ENCODE assay signal across 7 mouse cellular contexts in the genomic region with DNA sequence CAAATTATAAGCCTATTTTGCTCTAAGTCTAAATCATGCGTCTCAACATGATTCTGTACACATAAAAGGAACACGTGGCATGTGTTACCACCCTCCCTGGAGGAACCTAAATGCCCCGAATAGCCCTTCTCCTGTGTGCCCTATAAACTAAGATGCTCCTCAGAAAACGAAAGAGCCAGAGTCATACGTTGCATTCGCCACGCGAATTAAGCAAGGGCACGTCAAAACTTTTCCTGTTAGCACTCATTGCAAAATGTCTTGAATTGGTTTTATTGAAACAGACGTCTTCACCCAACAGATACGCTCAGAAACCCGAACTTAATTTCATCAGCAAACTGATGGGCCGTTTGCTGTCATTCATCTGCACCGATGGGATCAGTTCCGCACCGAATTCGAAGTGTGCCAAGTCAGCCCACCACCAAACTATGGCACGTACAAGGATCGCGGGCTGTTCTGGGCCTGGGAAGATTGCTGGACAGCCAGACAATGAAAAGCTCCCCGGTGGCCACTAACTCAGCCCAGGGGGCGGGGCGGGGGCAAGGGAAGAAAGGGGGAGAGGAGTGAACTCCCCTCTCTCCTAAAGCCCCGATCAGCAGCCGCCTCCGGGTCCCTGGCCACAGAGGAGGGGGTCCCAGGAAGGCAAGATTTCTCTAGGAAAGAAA. TPM values are rescaled to one million over a fixed set of nuclear protein-coding genes. Genes with fewer than 3 reads are reported as not detected.
DNase-seq lines count a peak whose midpoint lies in the region; ATAC-seq and TF ChIP-seq lines count a peak whose summit lies in the region.

No protein-coding gene starts in this region.

- no peaks in the 10 kb centered on the region for H3K36me3 ChIP-seq in E14TG2a.4 (ENCODE audit: insufficient read depth, low read length)
- no peaks in the 10 kb centered on the region for H3K36me3 ChIP-seq in forebrain, embryonic 13.5 days (ENCODE audit: poor library complexity, severe bottlenecking)
- H3K36me3 ChIP-seq in hindbrain, postnatal 0 days (ENCODE audit: insufficient read depth, low read length) = no peaks in the 10 kb centered on the region
- H3K36me3 ChIP-seq in liver, postnatal 0 days (replicated peaks; ENCODE audit: insufficient read depth, low read length) = no peaks in the 10 kb centered on the region
- H3K36me3 ChIP-seq in splenic B cell, adult 2 months (ENCODE audit: control insufficient read depth, insufficient read depth, low read length, poor library complexity, severe bottlenecking) = no peaks in the 10 kb centered on the region

- TF ChIP-seq CTCF in E14TG2a.4 (conservative IDR thresholded peaks at IDR 0.05; ENCODE audit: low read length) = no peak
- TF ChIP-seq CTCF in hindbrain, postnatal 0 days (IDR thresholded peaks at IDR 0.05; ENCODE audit: low read depth) = no peak
- TF ChIP-seq CTCF in liver, postnatal 0 days (IDR thresholded peaks at IDR 0.05; ENCODE audit: low read depth) = no peak

- peaks cover 42% of the 10 kb centered on the region for H3K4me1 ChIP-seq in E14TG2a.4 (replicated peaks; ENCODE audit: low read depth, low read length)
- peaks cover 39% of the 10 kb centered on the region for H3K4me1 ChIP-seq in forebrain, embryonic 13.5 days
- peaks cover 3% of the 10 kb centered on the region; the same call in 1 of the 2 replicates for H3K4me1 ChIP-seq in hindbrain, postnatal 0 days (ENCODE audit: insufficient read depth, low read length)
- H3K4me1 ChIP-seq in liver, postnatal 0 days (ENCODE audit: insufficient read depth) = peaks cover 4% of the 10 kb centered on the region

- under 1% methylated on average over 26 of the region's 26 CpGs for WGBS in forebrain, embryonic 13.5 days
- WGBS in hindbrain, postnatal 0 days = under 1% methylated on average over 24 of the region's 26 CpGs
- 2% methylated on average over 26 of the region's 26 CpGs for WGBS in liver, postnatal 0 days (ENCODE audit: insufficient replicate concordance)

- peak; percentile 16; the same call in 1 of the 2 replicates for ATAC-seq in forebrain, embryonic 13.5 days
- peak; percentile 30; the same call in 1 of the 2 replicates for ATAC-seq in hindbrain, postnatal 0 days
- ATAC-seq in liver, postnatal 0 days = no peak

- no peaks in the 10 kb centered on the region for H3K9me3 ChIP-seq in E14TG2a.4 (ENCODE audit: low read length)
- no peaks in the 10 kb centered on the region for H3K9me3 ChIP-seq in forebrain, embryonic 13.5 days (replicated peaks)
- no peaks in the 10 kb centered on the region for H3K9me3 ChIP-seq in hindbrain, postnatal 0 days (ENCODE audit: low read length)
- no peaks in the 10 kb centered on the region for H3K9me3 ChIP-seq in liver, postnatal 0 days (ENCODE audit: low read length)

- H3K9ac ChIP-seq in forebrain, embryonic 13.5 days = peak overlapping the region; percentile 88
- H3K9ac ChIP-seq in hindbrain, postnatal 0 days (replicated peaks; ENCODE audit: low read length) = peak overlapping the region; percentile 74
- peak overlapping the region; percentile 68 for H3K9ac ChIP-seq in liver, postnatal 0 days (replicated peaks)

- peak overlapping the region; percentile 98 for H3K4me2 ChIP-seq in forebrain, embryonic 13.5 days
- H3K4me2 ChIP-seq in hindbrain, postnatal 0 days (ENCODE audit: low read depth, low read length) = peak overlapping the region; percentile 99
- peak overlapping the region; percentile 95 for H3K4me2 ChIP-seq in liver, postnatal 0 days (ENCODE audit: low read depth, low read length)

- DNase-seq in R1 (ENCODE audit: low read depth, low spot score) = peak; percentile 44
- no peak for DNase-seq in hindbrain, postnatal 0 days (ENCODE audit: low spot score)
- DNase-seq in liver, postnatal 0 days = peak; percentile 34
- DNase-seq in splenic B cell, adult 2 months (ENCODE audit: low read depth, low spot score) = peak; percentile 18
- DNase-seq in right cerebral cortex, postnatal 14 days = no peak

- H3K27me3 ChIP-seq in E14TG2a.4 (ENCODE audit: insufficient read depth, low read length) = peaks cover 65% of the 10 kb centered on the region
- H3K27me3 ChIP-seq in forebrain, embryonic 13.5 days = no peaks in the 10 kb centered on the region
- H3K27me3 ChIP-seq in hindbrain, postnatal 0 days (ENCODE audit: insufficient read depth, low read length) = no peaks in the 10 kb centered on the region
- no peaks in the 10 kb centered on the region; the same call in 1 of the 2 replicates for H3K27me3 ChIP-seq in liver, postnatal 0 days (ENCODE audit: insufficient read depth, low read length)
- H3K27me3 ChIP-seq in splenic B cell, adult 2 months (ENCODE audit: control insufficient read depth, insufficient read depth, low read length, poor library complexity, severe bottlenecking) = no peaks in the 10 kb centered on the region

- peak overlapping the region; percentile 86 for H3K4me3 ChIP-seq in E14TG2a.4 (replicated peaks; ENCODE audit: low read length)
- peak overlapping the region; percentile 84 for H3K4me3 ChIP-seq in forebrain, embryonic 13.5 days
- peak overlapping the region; percentile 70 for H3K4me3 ChIP-seq in hindbrain, postnatal 0 days (ENCODE audit: low read length)
- H3K4me3 ChIP-seq in liver, postnatal 0 days (ENCODE audit: low read depth, low read length) = peak overlapping the region; percentile 72

- TF ChIP-seq EP300 in liver, postnatal 0 days (IDR thresholded peaks at IDR 0.05; ENCODE audit: low read depth) = no peak

- peak overlapping the region; percentile 89 for H3K27ac ChIP-seq in forebrain, embryonic 13.5 days
- H3K27ac ChIP-seq in hindbrain, postnatal 0 days = peak overlapping the region; percentile 82; the same call in 1 of the 2 replicates
- H3K27ac ChIP-seq in liver, postnatal 0 days (ENCODE audit: low read depth) = peak overlapping the region; percentile 44; the same call in 1 of the 2 replicates

RNA-seq across cellular contexts. Expression of a gene that starts 1.2 kb away (rescaled TPM):
- polyA plus RNA-seq in forebrain, embryonic 13.5 days (2015; fragmentation: Nextera tagmentation; extraction: Ambion mirVana) = 23.4 and 29.9 TPM in 2 replicates
- total RNA-seq in hindbrain, postnatal 0 days (2014; rRNA removed) = 36.6 and 41.3 TPM in 2 replicates
- polyA plus RNA-seq in hindbrain, postnatal 0 days (2015; fragmentation: Nextera tagmentation; extraction: Ambion mirVana) = 21.2 and 22.3 TPM in 2 replicates
- polyA plus RNA-seq in liver, postnatal 0 days (2015; fragmentation: Nextera tagmentation; extraction: Ambion mirVana) = 2.5 and 2.6 TPM in 2 replicates

RNA-seq across cellular contexts. Expression of a gene that starts 9.0 kb away (rescaled TPM):
- 102 and 104 TPM in 2 replicates for polyA plus RNA-seq in forebrain, embryonic 13.5 days (2015; fragmentation: Nextera tagmentation; extraction: Ambion mirVana)
- total RNA-seq in hindbrain, postnatal 0 days (2014; rRNA removed) = 49.8 and 112 TPM in 2 replicates
- 104 and 106 TPM in 2 replicates for polyA plus RNA-seq in hindbrain, postnatal 0 days (2015; fragmentation: Nextera tagmentation; extraction: Ambion mirVana)
- 35.0 and 38.4 TPM in 2 replicates for polyA plus RNA-seq in liver, postnatal 0 days (2015; fragmentation: Nextera tagmentation; extraction: Ambion mirVana)

Comparison
In these comparisons a context has a peak if more than half of its experiments do, and no peak if none do; other contexts are left out.
1. DNase-seq: peak in R1 (single experiment), liver, postnatal 0 days (single experiment) and splenic B cell, adult 2 months (single experiment); none in hindbrain, postnatal 0 days (single experiment) and right cerebral cortex, postnatal 14 days (single experiment).
2. Peak in every context shown above with its lines, with median percentiles within 50 percentile points of each other: H3K4me3 ChIP-seq, H3K27ac ChIP-seq, H3K4me2 ChIP-seq and H3K9ac ChIP-seq.